Mouse (Mus musculus): ENCODE data around the gene Mtcl1.

Mtcl1 gene

DNA sequence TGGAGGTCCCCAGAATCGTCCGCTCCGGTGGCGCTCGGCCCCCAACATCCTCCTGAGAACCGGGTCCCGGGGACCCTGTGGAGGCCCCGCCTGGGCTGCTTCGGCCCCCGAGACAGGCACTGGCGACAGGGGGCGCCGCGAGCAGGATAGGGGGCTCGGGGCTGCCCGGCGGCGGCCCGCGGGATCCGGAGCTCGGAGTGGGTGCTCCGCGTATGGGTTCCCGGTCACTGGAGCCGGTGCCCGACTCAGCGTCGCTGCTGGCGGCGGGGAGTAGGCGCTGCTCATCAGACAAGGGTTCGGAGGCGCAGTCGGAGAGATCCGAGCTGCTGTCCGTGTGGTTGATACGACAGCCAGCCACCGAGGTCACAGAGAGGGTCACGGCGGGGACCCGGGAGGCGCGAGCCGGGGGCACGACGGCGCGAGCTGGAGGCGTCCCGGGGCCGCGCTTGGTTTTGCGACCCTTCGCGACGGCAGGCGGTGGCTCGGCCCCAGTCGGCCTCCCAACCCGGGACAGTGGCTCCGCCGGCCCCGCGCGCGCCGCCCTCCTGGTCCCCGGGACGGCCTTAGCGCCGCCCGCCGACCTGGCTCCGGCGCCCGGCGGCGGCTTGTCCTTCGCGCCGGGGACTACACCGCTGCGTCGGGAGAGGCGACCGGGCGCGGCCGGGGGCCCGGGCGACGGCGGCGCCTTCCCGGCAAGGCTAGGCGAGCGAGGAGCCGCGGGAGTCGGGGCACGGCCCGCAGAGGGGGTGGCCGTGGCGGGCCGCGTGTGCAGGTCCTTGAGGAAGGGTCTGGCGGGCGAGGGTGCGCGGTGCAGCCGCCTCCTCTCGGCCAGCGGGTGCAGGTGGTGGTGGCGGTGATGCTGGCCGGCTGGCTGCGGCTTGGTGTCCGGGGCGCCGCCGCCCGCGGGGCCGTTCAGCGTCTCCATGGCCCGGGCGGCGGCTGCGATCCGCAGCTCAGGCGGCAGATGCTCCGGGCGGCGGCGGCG lies 837 bp downstream of the Mtcl1 start:
- under 1% methylated on average over 128 of the region's 136 CpGs for WGBS

DNA sequence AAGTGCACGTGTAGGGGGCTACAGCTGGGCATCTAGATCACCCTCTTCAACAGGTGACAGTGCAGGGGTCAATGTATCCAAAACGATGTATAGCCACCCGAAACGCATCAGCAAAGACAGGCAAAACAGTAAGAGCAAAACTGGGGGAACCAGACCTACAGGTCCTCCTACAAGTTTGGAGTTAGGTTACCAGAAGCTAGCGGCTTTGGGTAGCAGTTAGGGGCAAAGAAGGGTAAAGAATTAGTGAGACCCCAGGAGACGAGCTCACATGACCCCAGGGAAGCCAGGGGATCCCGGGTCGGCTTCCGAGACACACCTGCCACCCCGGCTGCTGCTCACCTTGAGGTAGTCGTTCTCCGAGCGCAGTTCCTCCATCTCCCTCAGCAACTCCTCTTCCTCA lies 1.6 kb downstream of the Mtcl1 start:
- 6% methylated on average over 13 of the region's 13 CpGs for WGBS

DNA sequence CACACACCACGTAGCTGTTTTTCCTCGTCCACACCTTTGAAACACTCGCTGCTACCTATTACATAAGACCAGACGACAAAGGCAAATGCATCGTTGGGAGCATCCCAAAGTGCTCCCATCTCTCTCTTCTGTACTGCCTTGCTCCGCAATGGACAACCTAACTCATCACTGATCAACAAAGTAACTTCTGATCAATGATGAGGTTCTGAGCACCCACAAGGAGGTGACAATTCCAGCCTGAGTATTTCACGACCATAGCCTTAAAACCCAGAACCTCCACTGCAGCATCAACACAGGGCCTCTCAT lies 2.6 kb downstream of the Mtcl1 start:
- 41% methylated on average over 7 of the region's 7 CpGs for WGBS

DNA sequence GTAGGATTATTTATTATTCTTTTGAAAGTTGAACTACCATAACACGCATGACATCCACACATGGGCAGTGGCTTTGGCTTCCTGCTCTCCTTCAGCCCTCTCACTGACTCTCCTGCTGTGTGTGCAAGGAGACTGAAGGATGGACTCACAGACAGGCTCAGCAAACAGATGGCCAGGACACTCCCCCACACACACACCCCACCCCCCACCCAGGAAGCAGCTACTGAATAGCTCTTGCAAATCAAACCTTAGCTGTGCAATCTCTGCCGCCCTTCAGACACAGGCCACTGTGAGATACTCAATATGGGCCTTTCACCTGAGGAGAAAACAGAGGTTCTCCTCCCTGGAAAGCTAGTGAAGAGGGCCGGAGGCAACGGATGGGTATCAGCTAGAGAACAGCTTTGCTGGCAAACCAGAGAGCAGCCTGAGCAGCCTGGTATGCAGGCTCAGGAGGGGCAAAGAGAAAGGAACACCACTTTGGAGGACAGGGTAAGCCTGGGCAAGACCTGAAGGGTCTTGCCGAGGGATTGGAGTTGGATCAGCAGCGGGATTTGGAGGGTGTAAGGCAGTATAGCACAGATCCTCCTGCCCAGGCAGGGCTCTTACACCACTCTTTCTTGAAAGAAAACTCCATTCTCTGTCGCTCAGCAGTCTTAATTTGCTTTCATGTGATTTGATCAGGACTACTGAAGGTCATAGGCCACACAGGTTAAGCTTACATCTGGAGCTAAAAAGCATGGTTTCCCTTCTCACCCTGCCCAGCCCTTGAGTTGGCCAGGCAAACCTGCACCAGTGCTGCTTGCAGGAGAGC lies 3.1 kb downstream of the Mtcl1 start:
- WGBS = 35% methylated on average over 7 of the region's 7 CpGs

DNA sequence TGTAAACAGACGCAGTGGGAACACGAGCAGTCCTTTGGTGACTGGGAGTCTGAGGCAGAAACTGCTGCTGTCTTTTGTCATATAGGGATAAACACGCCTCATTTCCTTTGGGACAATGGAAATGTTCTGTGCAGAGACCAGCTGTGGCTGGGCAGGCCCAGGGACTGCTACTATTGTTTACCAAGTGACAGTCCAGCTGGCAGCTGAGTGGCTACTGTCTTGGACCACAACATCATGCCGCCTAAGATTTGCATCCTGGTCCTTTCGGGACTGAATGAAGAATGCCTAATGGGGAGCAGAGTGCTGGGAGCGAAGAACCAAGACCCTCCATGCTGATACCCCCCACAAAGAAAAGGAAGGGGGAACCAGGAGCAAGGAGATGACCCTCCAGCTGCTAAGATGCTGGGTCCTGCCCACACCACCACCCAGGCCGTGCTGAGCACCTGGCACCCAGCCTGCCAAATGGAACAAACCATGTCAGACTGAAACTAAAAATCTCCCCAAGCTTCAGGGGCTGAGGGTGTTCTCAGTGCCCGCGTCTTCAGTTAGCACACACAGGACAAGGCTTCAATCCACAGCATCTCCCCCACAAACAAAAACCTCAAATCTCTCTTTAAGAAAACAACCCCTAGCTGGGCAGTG lies 5.4 kb downstream of the Mtcl1 start:
- 33% methylated on average over 9 of the region's 9 CpGs for WGBS

DNA sequence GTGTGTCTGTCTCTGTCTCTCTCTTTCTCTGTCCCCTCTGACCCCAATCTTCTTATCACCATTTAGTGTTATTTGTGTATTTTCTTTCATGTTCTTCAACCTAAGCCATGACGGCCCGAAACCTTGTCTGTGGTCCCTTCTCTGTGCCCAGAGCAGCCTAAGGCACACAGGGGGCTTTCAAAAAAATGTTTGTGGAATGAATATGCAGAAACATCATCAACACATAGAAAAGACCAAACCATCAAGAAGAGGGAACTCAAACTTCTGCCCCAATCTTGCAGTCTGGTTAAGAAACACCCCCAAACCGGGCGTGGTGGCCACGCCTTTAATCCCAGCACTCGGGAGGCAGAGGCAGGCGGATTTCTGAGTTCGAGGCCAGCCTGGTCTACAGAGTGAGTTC lies 9.7 kb downstream of the Mtcl1 start:
- 72% methylated on average over 8 of the region's 8 CpGs for WGBS

DNA sequence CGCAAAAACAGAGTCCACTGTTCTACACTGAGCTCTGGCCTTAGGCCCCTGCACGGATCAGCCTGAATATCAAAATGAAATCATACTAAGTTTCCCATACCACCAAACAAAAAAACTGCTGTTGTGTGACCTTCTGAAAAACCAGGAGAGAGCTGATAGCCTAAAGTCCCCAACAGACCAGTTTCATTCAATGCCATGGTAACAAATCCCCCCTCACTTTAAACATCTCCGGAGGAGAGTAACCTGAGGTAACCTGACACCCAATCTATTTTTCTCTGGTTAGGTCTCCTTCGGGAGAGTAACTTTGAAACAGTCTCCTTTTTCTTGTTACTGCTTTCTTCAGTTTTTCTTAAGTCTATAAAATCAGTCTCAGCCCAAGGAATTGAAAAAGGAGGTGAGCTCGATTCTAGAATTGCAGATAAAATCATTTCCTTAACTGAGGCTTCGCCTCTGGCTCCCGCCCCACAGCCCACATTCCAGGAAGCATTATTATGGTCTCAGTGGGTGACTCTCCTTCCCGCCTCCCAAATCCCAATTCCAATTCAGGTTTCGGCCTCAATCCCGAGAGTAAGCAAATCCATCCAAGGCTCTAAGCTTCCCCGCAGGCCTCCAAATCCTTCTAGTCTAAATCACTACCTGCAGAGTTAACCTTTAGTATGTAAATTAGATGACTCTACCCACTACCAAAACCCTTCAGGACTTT lies 10.3 kb downstream of the Mtcl1 start:
- WGBS = 37% methylated on average over 11 of the region's 11 CpGs

DNA sequence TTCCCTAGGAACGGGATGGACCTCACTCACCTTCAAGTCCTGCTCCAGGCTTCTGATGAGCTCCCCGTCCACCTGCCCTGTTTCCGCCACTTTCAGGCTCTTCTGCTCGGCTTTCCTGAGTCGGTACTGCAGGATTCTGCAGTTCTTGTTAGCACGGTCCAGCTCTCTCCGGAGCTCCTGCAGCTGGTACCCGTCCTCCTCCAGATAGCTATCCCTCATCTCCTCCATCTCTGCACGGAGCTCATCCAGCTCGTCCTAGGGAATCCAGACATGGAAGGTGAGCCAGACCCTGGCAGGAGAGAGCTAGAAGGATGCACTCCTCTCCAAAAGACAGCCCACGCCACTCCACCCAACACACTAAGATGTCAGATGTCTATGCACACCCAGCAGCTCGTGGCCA lies 11.4 kb downstream of the Mtcl1 start:
- WGBS = 61% methylated on average over 12 of the region's 12 CpGs

DNA sequence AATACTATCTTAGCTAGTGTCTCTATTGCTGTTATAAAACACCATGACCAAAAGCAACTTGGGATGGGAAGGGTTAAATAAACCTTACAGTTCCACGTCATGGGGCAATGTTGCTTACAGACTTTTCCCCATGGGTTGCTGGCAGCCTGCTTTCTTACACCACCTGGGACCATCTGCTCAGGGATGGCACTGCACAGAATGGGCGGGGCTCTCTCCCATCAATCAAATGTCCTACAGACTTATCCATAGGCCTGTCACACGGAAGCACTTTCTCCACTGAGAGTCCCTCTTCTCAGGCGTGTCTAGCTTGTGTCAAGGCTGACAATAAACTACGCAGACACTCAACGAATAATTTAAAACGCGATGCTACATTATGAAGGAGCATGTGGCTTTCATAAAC lies 12.7 kb downstream of the Mtcl1 start:
- WGBS = 59% methylated on average over 8 of the region's 8 CpGs

DNA sequence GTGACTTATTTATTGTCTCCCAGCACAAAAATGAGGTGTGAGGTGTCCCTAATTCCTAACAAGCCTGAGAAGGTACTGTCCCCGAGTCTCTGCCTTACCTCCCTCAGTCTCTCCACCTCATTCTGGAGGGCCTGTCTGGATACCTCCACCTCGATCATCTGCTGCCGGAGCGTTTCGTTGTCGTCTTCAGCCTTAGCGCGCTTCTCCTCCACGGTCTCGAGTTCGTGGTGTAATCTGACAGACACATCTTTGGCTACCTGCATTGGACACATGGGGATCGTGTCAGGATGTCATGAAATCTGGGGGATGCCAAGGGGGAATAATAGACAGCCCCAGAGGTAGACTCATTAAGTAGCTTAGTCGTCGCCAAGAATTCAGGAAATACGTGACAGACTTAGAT lies 13.6 kb downstream of the Mtcl1 start:
- WGBS = 63% methylated on average over 15 of the region's 15 CpGs

DNA sequence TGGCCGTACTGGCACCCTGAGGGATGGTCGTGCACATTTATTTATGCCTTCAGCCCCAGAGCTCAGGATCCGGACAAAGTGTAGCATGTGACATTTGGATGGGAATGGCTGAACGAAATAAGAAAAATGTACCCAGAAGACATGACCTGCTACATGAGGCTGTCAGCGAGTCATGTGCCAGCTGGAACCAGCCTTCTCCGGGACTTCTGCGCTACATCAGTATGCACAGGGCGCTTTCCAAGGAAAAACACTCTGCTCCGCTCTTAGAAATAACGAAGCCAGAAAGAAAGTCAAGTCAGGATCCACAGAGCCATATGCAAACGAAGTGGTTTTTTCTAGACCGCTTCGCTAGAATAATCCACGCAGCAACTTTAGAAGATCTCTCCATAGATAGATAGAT lies 14.5 kb downstream of the Mtcl1 start:
- 50% methylated on average over 14 of the region's 14 CpGs for WGBS

DNA sequence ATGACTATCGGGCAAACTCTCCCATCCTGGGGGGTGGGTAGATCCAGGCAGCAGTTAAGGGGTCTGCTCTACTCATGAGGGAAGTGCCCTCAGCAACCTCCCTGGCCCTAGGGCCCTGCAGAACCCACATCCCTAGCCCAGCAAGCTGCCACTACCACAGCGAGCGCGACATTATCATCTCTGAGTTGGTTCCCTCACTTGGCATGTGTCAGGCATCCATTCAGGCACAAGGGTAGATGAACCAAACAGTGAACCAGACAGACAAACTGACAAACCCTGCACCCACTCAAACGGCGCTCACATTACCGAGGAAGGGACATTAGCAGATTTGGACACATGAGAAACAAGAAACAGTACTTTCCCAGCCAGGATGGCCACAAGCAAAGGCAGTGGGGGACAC lies 15.0 kb downstream of the Mtcl1 start:
- WGBS = 63% methylated on average over 7 of the region's 7 CpGs

DNA sequence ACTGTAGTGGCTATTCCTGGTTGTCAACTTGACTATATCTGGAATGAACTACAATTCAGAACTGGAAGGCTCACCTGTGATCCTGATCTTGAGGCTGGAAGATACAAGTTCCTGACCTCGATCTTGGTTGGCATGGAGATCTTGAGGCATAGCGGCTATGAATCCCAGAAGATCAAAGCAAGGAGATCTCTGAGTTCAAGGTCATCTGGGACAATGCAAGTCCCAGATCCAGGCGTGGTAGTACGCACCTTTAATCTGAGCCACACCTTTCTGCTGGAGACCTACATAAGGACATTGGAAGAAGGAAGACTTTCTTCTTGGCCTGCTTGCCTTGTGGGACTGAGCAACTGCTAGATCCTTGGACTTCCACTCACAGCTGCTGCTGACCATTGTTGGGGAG lies 24.9 kb downstream of the Mtcl1 start:
- WGBS = 92% methylated on average over 4 of the region's 4 CpGs

DNA sequence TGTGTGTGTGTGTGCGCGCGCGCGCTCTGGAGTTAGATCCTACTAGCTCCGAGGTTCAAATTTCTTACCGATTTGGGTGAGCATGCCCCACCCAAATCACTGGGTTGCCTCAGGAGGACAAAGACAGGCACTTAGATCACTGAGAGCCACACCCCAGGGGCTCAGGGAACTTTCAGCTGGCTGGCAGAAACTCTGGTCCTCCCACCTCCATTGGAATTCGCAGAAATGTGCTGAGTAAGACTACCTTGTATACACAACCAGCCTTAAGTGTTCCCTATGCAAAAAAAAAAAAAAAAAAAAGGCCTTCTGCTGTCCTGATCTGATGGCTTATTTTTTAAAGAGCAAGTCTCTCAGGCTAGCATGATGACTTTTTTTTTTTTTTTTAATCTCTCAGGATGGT lies 30.1 kb downstream of the Mtcl1 start:
- WGBS = 69% methylated on average over 8 of the region's 8 CpGs

DNA sequence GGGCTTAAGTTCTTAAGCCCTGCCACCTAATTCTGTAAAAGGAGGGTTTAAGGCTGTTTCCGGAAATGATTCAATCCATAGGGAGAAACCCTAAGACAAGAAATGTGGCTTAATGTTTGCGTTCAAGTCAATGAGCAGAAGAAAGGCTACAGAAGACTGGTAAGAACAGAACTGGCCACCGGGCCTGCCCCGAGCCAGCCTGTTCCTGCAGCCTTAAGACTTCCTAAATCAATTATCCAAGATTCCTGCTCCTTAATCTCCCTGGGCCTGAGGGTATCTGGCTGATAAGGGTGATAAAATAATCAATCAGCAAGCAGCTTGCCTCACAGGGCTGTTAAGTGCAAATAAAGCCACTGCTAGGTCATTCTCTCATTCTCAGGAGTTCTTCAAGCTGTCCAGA lies 31.8 kb downstream of the Mtcl1 start:
- WGBS = 77% methylated on average over 4 of the region's 4 CpGs

DNA sequence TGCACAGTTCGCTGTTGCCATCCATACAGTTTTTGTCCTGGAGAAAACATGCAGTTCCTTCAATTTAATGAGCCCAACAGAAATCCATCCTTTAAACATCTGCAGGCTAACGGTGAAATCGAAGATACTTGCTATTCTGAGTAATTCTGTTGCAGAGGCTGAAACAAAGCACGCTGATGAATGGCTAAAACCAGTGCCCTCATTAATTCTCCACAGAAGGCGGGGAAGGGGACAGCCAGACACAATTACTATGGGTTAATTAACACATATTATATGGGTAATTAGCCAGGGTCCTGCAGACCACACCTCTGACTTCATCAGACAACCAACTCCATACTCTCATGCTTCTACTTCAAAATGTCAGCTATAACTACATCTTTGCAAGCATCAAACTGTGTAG lies 32.2 kb downstream of the Mtcl1 start:
- WGBS = 32% methylated on average over 5 of the region's 5 CpGs

DNA sequence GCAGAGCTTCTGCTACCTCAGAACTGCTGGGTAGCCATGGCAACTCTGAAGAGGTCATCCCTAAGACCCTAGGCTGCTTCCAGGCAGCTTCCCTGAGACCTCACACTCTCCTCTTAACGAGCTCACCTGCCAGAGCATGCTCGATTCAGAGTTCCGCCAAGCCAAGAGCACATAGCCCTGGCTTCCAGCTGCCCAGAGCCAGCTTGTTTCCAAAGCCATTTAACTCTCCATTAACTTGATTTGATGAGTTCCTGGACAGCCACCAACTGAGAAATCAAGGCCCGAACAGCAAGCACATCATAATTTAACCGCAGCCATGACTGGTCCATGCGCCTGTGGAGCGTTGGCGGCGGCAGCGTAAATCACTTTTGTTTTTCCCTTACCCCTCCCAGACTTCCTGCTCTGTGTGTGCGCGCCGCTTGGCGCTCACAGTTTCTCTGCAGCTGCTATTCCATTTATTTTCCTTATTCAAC lies 32.7 kb downstream of the Mtcl1 start:
- 35% methylated on average over 14 of the region's 14 CpGs for WGBS

DNA sequence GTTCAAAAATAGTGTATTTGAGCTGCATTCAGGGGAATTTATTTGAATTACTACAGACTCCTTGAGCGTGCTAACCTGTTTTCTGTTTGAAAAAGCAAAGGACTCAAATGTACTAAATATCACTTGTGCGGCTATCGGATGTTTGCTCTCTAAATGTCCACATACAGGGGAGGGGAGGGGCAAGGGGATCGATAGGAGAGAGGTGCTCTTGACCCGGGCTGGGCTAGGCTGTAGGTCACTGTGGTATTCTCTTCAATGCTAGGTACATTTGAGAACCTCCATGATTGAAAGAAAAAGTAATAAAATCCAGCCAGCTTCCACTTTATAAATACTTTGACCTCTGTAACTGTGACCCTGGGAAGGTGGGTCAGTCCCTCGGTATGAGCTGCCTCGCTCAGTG lies 33.1 kb downstream of the Mtcl1 start:
- WGBS = 68% methylated on average over 7 of the region's 7 CpGs

DNA sequence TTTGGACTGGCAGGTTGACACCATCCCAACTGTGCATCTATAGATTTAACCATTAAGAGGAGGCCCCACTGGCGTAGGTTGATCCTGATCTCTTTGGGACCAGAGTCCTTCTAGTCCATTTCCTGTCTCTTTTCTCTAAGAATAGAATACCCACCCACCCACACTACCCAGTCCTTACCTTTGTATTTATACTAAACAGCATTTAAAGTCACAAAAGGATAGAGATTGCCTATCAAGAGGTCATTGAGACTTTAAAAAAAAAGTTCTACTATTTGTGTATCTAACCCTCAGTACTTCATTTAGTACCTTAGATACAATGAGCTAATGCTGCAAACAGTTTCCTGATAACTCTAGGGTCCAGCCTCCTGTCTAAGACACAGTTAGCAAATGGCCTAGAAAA lies 35.2 kb downstream of the Mtcl1 start:
- 90% methylated on average over 1 of the region's 1 CpGs for WGBS

DNA sequence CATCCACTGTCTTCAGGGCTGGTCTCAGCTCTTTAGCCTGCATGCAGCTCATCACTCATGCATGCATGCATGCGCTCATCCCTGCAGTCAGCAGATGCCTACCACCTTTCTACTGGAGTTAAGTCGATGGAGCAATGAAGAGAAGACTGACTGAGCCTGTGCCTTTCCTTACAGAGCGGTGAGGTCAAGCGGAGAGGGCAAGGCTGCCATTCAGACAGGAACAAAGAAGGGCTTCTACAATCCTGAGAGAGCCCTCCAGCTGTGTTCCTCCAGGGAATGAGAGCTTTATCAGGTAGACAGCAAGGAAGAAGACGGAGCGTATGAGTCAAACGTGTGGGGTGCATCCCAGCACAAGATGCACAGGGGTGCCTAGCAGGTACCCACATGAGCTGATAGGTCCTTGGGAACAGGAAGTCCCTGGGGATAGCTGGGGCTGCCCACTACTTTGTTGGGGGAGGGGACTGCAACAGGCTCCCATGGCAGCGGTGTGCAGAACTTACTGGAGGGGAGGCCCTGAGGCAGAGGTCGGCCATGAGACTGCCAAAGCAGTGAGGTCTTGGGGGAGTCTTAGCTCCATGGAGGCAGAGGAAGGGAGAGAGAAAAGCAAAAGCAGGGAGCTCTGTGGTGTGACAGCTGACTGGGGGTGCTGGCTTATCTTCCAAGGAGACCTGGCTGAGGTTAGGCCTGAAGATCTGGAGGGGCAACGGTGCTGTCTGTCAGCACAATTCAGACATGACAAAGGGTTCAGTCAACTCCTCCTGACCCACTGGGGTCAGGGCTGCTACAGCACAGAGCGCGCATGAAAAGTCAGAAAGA lies 37.2 kb downstream of the Mtcl1 start:
- 62% methylated on average over 12 of the region's 12 CpGs for WGBS

DNA sequence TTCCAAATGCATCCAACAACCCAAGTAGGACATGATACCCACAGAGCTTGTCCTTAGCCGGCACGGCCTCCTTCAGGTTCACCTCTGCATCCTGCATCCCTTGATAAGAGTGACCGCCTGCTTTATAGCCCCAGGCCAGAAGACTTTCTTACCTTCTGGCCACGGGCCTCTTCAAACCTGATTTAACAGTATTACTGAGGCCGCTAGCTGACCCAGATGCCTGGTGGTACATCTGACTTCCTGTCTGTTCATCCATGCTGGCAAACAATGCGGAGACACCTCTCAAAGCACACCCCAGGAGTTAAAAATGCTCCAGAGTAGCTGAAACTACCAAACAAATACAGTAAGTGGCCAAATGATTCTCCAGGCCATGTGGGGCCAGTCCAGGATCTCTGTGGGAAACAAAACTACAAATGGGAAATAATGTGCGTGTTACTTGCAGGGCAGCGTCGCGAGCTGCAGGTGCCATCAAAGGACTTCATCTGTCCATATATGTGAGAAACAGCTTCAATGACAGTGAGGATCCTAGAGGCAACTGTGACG lies 38.6 kb downstream of the Mtcl1 start:
- WGBS = 90% methylated on average over 11 of the region's 11 CpGs

All from cerebral cortex, adult 2 months (tissue).